Mouse (Mus musculus): Measurements from ENCODE around the gene Uck2. TPM values are rescaled to one million over a fixed set of nuclear protein-coding genes. Genes with fewer than 3 reads are reported as not detected.
A peak's percentile ranks its signal among the peaks of the same experiment; 100 is the strongest.

Uck2 gene
- polyA plus RNA-seq, 1 experiment from 2014 or later = 67.7 TPM

DNA sequence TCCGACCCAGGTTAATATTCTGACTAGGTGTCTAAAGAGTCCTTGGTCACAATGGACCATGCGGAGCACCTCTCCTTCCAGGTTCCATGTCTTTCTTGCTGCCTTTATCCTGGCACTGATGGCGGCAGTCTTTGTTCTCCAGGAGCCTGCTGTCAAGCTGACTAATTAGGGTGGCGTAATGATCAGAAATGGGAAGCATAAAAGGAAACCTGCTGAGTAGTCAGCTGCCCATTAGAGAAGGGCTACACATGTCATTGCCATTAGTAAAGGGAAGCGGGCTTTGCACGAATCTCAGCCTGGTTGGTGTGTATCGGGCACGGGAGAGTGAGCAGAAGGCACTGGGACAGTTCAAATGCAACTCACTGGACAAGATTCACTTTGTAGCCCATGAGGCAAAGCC is 90.4 kb downstream of the Uck2 start:
- WGBS = 62% methylated on average over 8 of the region's 8 CpGs
- Histone ChIP-seq H3K27ac (ENCODE audit: low read length) (no peak overlapping the region), H3K9ac (replicated peaks; ENCODE audit: low read length) (no peak overlapping the region), H3K4me1 (ENCODE audit: insufficient read depth, low read length) (no peaks in the 10 kb centered on the region), H3K27me3 (ENCODE audit: insufficient read depth, low read length) (no peaks in the 10 kb centered on the region), H3K36me3 (ENCODE audit: insufficient read depth, low read length) (no peaks in the 10 kb centered on the region), H3K4me3 (ENCODE audit: low read length) (no peak overlapping the region), H3K4me2 (replicated peaks; ENCODE audit: low read depth, low read length) (no peak overlapping the region), H3K9me3 (ENCODE audit: low read length) (no peaks in the 10 kb centered on the region)
- ATAC-seq (ENCODE audit: low FRiP score, low TSS enrichment) = no peak

DNA sequence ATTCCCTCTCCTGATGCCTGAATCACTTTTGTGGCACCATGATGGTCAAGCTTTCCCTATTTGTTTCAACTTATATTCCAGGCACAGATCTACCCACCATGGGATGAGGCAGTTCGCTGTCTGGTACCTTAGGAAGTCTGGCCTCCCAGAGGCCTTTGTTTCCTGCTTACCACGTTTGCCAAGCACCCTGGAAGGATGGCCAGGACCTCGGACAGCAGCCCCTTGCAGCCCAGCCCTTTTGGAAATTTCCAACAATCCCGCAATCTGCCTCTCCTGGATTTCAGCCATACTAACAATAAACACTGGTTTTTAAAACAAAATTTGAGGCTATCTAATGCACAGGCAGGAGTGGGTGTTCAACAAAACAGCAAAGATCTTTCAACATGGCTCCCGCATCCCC is 97.3 kb downstream of the Uck2 start:
- 35% methylated on average over 5 of the region's 5 CpGs for WGBS
- H3K4me1 ChIP-seq (ENCODE audit: insufficient read depth, low read length) = no peaks in the 10 kb centered on the region
- H3K9me3 ChIP-seq (ENCODE audit: low read length) = no peaks in the 10 kb centered on the region
- H3K9ac ChIP-seq (replicated peaks; ENCODE audit: low read length) = no peak overlapping the region
- H3K36me3 ChIP-seq (ENCODE audit: insufficient read depth, low read length) = no peaks in the 10 kb centered on the region
- no peak overlapping the region for H3K4me3 ChIP-seq (ENCODE audit: low read length)
- H3K27me3 ChIP-seq (ENCODE audit: insufficient read depth, low read length) = no peaks in the 10 kb centered on the region
- no peak for ATAC-seq (ENCODE audit: low FRiP score, low TSS enrichment)
- no peak overlapping the region for H3K4me2 ChIP-seq (replicated peaks; ENCODE audit: low read depth, low read length)
- no peak overlapping the region for H3K27ac ChIP-seq (ENCODE audit: low read length)

GRCm38 (mm10) chr1:167181919-167182616 is 103.1 kb downstream of the Uck2 start:
- Histone ChIP-seq H3K4me3 (ENCODE audit: low read length) (no peak overlapping the region), H3K9me3 (ENCODE audit: low read length) (no peaks in the 10 kb centered on the region), H3K27me3 (ENCODE audit: insufficient read depth, low read length) (no peaks in the 10 kb centered on the region), H3K36me3 (ENCODE audit: insufficient read depth, low read length) (no peaks in the 10 kb centered on the region), H3K9ac (replicated peaks; ENCODE audit: low read length) (no peak overlapping the region), H3K4me1 (ENCODE audit: insufficient read depth, low read length) (peaks cover 3% of the 10 kb centered on the region; the same call in 1 of the 2 replicates), H3K27ac (ENCODE audit: low read length) (no peak overlapping the region), H3K4me2 (replicated peaks; ENCODE audit: low read depth, low read length) (no peak overlapping the region)
- 15% methylated on average over 9 of the region's 9 CpGs for WGBS
- peak; percentile 94 for ATAC-seq (ENCODE audit: low FRiP score, low TSS enrichment)

Small RNA genes within 50 kb of the gene (microRNA-seq; reads per million reads assigned to microRNA genes)
- gene Mir6347 = not detected

Other genes with a start within 250 kb of the Uck2 start
- gene Tmco1, start 23.1 kb upstream of the Uck2 start, polyA plus RNA-seq (2015; fragmentation: Nextera tagmentation; extraction: Ambion mirVana) = 117 and 125 TPM in 2 replicates
- gene Aldh9a1, start 64.7 kb upstream of the Uck2 start, polyA plus RNA-seq (2015; fragmentation: Nextera tagmentation; extraction: Ambion mirVana) = 62.6 and 63.4 TPM in 2 replicates
- 58.0 and 58.2 TPM in 2 replicates for gene Mgst3, start 108.5 kb upstream of the Uck2 start, polyA plus RNA-seq (2015; fragmentation: Nextera tagmentation; extraction: Ambion mirVana)
- not detected in 2 replicates for gene Lrrc52, start 181.5 kb upstream of the Uck2 start, polyA plus RNA-seq (2015; fragmentation: Nextera tagmentation; extraction: Ambion mirVana)